Mouse (Mus musculus) embryonic facial prominence, embryonic 15.5 days (tissue): ENCODE results near the gene Dtymk. TPM values are rescaled to one million over a fixed set of nuclear protein-coding genes. Genes with fewer than 3 reads are reported as not detected.
A peak's percentile ranks its signal among the peaks of the same experiment; 100 is the strongest.
"Not testable (repeated sequence)": the region's sequence is repeated elsewhere in the genome, so short reads cannot be mapped to it uniquely, and the experiment has no call there.

Experiments
- ATAC-seq: fragments of 200-750 bp; cut with Nextera tagmentation; 2 replicates; pipeline ENCODE4 v1.8.0; 2017; ENCODE audit warnings: low read depth, moderate TSS enrichment; ENCODE audit not compliant: insufficient number of reproducible peaks, low FRiP score, low TSS enrichment
- H3K27ac ChIP-seq: fragments of 300-500 bp; sonication (generic); replicated peaks from 2 replicates; pipeline ENCODE4 v1.5.1; 2015; ENCODE audit warnings: mild to moderate bottlenecking, inconsistent platforms
- H3K27me3 ChIP-seq: fragments of 300-500 bp; sonication (generic); 2 replicates; pipeline ENCODE4 v1.6.1; 2015; ENCODE audit warnings: inconsistent platforms
- H3K36me3 ChIP-seq: fragments of 300-500 bp; sonication (generic); 2 replicates; pipeline ENCODE4 v1.6.1; 2015; ENCODE audit warnings: mild to moderate bottlenecking, inconsistent platforms
- H3K4me1 ChIP-seq: fragments of 300-500 bp; sonication (generic); 2 replicates; pipeline ENCODE4 v1.6.1; 2015; ENCODE audit warnings: inconsistent platforms
- H3K4me2 ChIP-seq: fragments of 300-500 bp; sonication (generic); replicated peaks from 2 replicates; pipeline ENCODE4 v1.6.1; 2015; ENCODE audit warnings: mild to moderate bottlenecking, inconsistent platforms
- H3K4me3 ChIP-seq: fragments of 300-500 bp; sonication (generic); replicated peaks from 2 replicates; pipeline ENCODE4 v1.5.1; 2015; ENCODE audit warnings: mild to moderate bottlenecking, inconsistent platforms
- H3K9ac ChIP-seq: fragments of 300-500 bp; sonication (generic); 2 replicates; pipeline ENCODE4 v1.6.1; 2015; ENCODE audit warnings: inconsistent platforms
- H3K9me3 ChIP-seq: fragments of 300-500 bp; sonication (generic); replicated peaks from 2 replicates; pipeline ENCODE4 v1.6.1; 2016; ENCODE audit warnings: inconsistent platforms
- WGBS: fragments of 180-500 bp; shearing (Covaris S2); methylation state at CpG from one replicate; pipeline ENCODE4 v1.1.7; 2015; 5-methylcytosine and 5-hydroxymethylcytosine counted together
- polyA plus RNA-seq: library from polyadenylated mRNA; unstranded; fragments of >200 nt; fragmentation: Nextera tagmentation; extraction: Ambion mirVana; gene quantifications from 2 replicates; pipeline ENCODE4 v1.2.1, GENCODE M21; 2015

Gene Dtymk
- polyA plus RNA-seq, 1 experiment from 2014 or later: 218 TPM

DNA sequence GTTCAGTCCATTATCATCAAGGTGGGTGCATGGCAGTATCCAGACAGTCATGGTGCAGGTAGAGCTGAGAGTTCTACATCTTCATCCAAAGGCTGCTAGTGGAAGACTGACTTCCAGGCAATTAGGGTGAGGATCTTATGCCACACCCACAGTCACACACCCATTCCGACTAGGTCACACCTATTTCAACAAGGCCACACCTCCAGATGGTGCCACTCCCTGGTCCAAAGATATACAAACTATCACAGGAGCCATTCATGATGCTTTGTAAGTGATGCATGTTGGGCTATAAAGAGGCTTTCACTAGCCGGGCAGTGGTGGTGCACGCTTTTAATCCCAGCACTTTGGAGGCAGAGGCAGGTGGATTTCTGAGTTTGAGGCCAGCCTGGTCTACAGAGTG, 38.2 kb downstream of the Dtymk start:
- H3K27me3 ChIP-seq, H3K27ac ChIP-seq, H3K9ac ChIP-seq, H3K9me3 ChIP-seq, H3K36me3 ChIP-seq, H3K4me1 ChIP-seq, ATAC-seq, H3K4me2 ChIP-seq, H3K4me3 ChIP-seq: not testable (repeated sequence)
- 90% methylated on average over 3 of the region's 3 CpGs for WGBS

DNA sequence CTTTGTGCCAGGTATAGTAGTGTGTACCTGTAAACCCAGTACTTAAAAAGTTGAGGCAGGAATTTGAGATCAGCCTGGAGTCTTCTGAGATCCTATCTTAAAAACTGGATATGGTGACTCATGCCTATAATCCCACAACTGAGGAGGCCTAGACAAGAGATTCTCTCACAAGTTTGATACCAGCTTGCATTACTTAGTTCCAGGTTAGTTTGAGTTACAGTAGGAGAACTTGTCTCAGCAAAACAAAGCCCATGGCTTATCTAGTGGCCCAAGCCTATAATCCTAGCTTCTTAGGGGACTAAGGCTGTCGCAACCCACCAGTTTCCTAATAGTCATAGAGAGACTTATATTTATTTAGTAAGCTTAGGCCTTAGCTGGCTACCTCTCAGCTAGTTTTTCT, 41.7 kb downstream of the Dtymk start:
- Histone ChIP-seq H3K9me3 (no peaks in the 10 kb centered on the region), H3K36me3 (no peaks in the 10 kb centered on the region), H3K27ac (no peak overlapping the region), H3K4me3 (no peak overlapping the region), H3K27me3 (no peaks in the 10 kb centered on the region), H3K4me1 (peaks cover 13% of the 10 kb centered on the region), H3K4me2 (no peak overlapping the region), H3K9ac (no peak overlapping the region)
- ATAC-seq: no peak
- 94% methylated on average over 1 of the region's 1 CpGs for WGBS

DNA sequence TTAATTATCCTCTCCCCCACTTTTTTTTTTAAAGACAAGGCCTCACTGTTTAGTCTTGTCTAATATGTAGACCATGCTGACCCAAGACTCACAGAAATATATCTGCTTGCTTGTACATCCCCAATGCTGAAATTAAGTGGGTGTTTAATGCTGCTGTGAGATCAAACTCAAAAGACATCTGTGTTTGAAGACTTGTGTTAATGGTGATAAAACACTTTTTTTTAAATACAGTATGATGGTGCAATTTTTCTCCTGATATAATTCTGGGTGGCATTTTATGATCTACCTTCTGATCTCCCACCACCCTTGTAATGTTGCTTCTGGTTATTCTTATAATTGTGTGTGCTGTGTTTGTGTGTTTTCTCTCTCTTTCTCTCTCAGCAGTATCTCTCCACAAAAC, 45.6 kb downstream of the Dtymk start:
- peak overlapping the region; percentile 5; the same call in 1 of the 2 replicates for H3K4me3 ChIP-seq

DNA sequence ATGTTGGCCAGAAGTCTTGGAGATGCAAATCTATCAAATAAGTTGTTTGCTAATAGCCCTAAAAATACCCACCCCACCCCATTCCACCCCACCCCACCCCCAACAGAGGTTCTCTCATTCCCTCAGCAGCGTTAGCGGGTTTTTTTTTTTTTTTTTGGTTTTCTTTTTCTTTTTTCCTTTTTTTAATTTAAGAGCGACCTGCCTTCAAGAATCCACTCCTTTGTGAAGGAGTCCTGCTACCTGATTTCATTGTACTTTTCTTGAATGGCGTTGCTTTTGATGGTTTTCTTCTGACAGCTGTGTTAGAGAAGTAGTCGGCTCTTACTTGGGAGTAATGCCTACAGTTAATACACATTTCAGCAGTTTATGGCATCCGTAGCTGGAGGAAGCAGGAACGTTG, 46.1 kb downstream of the Dtymk start:
- WGBS: 21% methylated on average over 7 of the region's 7 CpGs
- H3K27me3 ChIP-seq: no peaks in the 10 kb centered on the region
- H3K4me1 ChIP-seq: peaks cover 24% of the 10 kb centered on the region
- peak overlapping the region; percentile 89 for H3K9ac ChIP-seq
- peak overlapping the region; percentile 90 for H3K4me3 ChIP-seq
- no peaks in the 10 kb centered on the region for H3K9me3 ChIP-seq
- ATAC-seq: no peak
- H3K27ac ChIP-seq: no peak overlapping the region
- peaks cover 1% of the 10 kb centered on the region for H3K36me3 ChIP-seq
- H3K4me2 ChIP-seq: peak overlapping the region; percentile 79

More for the DNA sequence above, 45.6 kb downstream of the Dtymk start:
- H3K9me3 ChIP-seq: no peaks in the 10 kb centered on the region
- H3K27ac ChIP-seq: no peak overlapping the region
- H3K27me3 ChIP-seq: no peaks in the 10 kb centered on the region
- no peak for ATAC-seq
- peaks cover 24% of the 10 kb centered on the region for H3K4me1 ChIP-seq
- H3K36me3 ChIP-seq: no peaks in the 10 kb centered on the region
- peak overlapping the region; percentile 79; the same call in 1 of the 2 replicates for H3K4me2 ChIP-seq
- H3K9ac ChIP-seq: no peak overlapping the region

DNA sequence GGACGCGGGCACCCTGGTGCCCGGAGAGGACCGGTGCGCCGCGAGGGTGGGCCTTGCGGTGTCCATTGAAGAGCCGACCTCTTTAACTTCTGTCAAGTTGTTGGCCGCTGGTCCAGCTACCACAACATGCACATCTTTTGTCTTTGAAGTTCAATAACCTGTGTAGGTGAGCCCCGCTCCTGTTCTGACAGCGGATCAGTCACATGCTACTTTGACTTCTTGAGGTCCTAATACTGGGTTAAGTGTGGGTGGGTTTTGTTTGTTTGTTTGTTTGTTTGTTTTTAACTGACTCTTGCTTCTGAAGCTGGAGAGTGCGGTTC, 46.5 kb downstream of the Dtymk start:
- Histone ChIP-seq H3K27me3 (no peaks in the 10 kb centered on the region), H3K36me3 (peaks cover 5% of the 10 kb centered on the region), H3K27ac (peak overlapping the region; percentile 90), H3K4me1 (peaks cover 24% of the 10 kb centered on the region), H3K9ac (peak overlapping the region; percentile 89), H3K9me3 (no peaks in the 10 kb centered on the region), H3K4me2 (peak overlapping the region; percentile 79), H3K4me3 (peak overlapping the region; percentile 90)
- no peak for ATAC-seq
- under 1% methylated on average over 13 of the region's 13 CpGs for WGBS

DNA sequence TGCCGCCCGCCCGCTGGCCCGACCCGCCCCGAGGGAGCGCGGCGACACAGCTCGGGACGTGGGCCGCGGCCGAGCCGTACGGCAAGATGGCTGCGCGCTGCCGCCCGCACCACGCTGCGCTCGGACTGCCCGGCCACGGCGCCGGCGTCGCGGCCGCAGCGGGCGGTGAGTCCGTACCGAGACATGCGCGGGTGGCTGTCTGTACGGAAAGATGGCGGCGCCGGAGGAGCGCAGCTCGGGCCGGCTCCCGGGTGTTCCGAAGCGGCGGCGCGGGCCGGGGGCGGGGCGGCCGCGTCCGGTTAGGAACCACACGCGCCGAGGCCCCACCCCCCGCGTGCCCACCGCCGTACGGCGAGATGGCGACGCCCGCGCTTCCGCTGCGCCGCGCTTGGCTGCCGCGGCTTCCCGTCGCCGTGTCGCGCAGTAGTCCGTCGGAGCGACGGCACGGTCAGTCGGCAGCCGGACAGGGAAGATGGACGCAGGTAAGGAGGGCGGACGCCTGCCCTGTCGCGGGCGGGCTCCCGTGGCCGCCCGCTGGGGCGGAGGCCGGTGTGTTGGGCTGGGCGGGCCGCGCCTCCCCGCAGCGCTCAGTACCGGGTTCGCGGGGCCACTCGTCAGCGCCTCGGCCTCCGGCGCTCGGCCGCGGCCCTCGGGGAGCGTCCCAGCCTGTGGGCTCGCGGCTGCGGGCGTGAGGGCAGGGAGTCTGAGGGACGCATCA, 47.0 kb downstream of the Dtymk start, which contains the start of gene Thap4:
Gene Thap4, minus strand, starts transcription at position 292 of the 718 bp plus-strand sequence.
- peak; percentile 94 for ATAC-seq
- H3K4me3 ChIP-seq: peak within 1 kb of the TSS; percentile 90
- peak within 1 kb of the TSS; percentile 90 for H3K27ac ChIP-seq
- H3K9ac ChIP-seq: peak within 1 kb of the TSS; percentile 89
- peaks cover 24% of the 10 kb centered on the region for H3K4me1 ChIP-seq
- peak within 1 kb of the TSS; percentile 79 for H3K4me2 ChIP-seq
- WGBS: under 1% methylated on average over 114 of the region's 121 CpGs
- H3K27me3 ChIP-seq: no peaks in the 10 kb centered on the region
- H3K9me3 ChIP-seq: no peaks in the 10 kb centered on the region
- H3K36me3 ChIP-seq: peaks cover 10% of the 10 kb centered on the region

DNA sequence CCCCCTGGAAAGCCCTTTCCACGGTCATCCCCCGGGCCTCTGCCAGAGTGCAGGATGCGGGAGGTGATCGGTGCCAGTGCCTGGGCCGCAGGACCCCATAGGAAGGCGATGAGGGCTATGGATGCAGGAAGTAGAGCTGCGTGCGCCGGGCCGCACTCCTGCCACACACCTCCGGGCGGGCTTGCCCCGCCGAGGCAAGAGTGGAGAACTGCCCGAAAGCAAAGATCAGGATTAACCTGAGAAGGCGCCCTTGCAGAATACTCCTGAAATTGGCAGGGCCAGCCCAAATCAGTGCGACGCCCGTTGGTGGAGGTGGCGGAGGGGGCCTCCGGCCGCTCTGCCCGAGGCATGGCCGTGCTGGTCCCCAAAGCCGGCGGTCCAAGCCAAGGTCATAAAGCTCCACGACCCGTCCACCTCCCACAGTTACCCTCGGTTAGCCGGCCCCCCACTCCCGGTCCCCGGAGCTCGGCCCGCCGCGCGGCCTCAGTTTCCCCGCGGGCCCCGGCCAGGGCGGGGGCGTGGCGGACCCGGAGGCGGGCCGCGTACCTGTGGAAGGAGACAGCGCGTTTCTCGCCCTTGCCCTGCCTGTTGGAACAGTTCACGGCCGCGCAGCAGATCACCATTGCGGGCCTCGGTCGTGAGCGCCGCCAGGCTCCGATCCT, 47.7 kb downstream of the Dtymk start:
- peak overlapping the region; percentile 90 for H3K27ac ChIP-seq
- peaks cover 17% of the 10 kb centered on the region for H3K36me3 ChIP-seq
- H3K4me3 ChIP-seq: peak overlapping the region; percentile 90
- no peaks in the 10 kb centered on the region for H3K9me3 ChIP-seq
- H3K27me3 ChIP-seq: no peaks in the 10 kb centered on the region
- peak overlapping the region; percentile 79 for H3K4me2 ChIP-seq
- ATAC-seq: peak; percentile 11; the same call in 1 of the 2 replicates
- H3K9ac ChIP-seq: peak overlapping the region; percentile 89
- H3K4me1 ChIP-seq: peaks cover 24% of the 10 kb centered on the region
- WGBS: 0% methylated on average over 59 of the region's 59 CpGs

DNA sequence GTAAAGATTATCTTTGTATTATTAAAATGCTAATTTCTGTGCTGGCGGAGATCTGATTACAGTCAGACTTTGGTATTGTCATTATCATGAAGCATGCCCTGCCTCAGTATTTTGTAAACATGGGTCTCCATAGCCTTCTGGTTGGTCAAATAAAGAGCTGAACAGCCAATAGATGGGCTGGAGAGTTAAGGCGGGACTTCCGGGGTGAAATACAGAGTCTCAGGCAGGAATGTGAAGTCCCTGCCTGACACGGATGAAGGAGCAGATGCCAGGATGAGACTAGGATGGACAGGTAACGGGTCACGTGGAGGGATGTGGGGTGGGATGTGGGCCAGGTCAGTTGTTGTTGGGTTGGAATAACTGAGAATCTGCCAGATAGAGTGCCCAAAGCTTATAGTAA, 50.4 kb downstream of the Dtymk start, which contains the start of gene Atg4b:
Gene Atg4b, plus strand, starts transcription at position 211 of the 400 bp plus-strand sequence.
- Histone ChIP-seq H3K4me2 (no peak within 1 kb of the TSS), H3K27me3 (no peaks in the 10 kb centered on the region), H3K36me3 (peaks cover 26% of the 10 kb centered on the region), H3K9ac (no peak within 1 kb of the TSS), H3K4me1 (peaks cover 20% of the 10 kb centered on the region), H3K4me3 (no peak within 1 kb of the TSS), H3K27ac (no peak within 1 kb of the TSS), H3K9me3 (no peaks in the 10 kb centered on the region)
- whole genome bisulfite sequencing: 81% methylated on average over 6 of the region's 6 CpGs
- ATAC-seq: no peak

DNA sequence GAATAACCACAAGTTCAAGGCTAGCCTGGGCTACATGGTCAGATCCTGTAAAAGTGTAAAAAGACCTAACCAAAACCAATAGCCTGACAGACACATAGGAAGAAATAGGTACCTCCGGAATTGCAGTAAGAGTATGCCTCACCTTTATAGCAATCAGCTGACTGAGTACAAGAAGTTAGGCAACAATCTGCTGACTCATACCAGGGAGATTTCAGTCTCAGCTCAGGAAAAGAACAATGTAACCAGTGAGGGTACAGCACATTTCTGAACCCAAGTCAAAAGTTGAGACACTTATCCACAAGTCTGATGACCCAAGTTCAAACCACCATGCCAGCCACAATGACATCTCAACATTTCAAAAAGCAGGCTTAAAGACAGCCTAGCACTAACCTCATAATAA, 53.2 kb downstream of the Dtymk start:
- Histone ChIP-seq H3K27ac (no peak overlapping the region), H3K4me3 (no peak overlapping the region), H3K4me2 (no peak overlapping the region), H3K9me3 (no peaks in the 10 kb centered on the region), H3K36me3 (peaks cover 29% of the 10 kb centered on the region), H3K4me1 (peaks cover 8% of the 10 kb centered on the region), H3K27me3 (no peaks in the 10 kb centered on the region), H3K9ac (no peak overlapping the region)
- WGBS: 84% methylated on average over 1 of the region's 1 CpGs
- no peak for ATAC-seq

DNA sequence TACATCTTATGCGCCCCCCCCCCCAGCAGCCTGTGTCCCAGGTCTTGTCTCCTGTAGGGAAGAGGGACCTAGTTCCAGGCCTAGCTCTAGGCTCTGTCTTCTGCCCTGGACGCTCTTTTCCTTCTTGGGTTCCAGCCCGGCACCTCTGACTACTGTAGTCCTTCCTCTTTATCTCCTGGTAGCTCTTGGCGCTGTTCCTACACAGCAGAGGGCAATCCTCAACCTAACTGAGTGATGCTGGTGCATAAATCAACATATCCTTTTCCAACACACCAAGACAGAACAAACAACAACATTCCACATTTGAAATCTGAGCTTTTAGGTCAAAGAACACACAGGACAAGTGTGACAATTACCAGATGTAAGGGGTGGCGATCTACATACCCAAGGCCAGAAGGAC, 55.6 kb downstream of the Dtymk start:
- H3K9me3 ChIP-seq: no peaks in the 10 kb centered on the region
- H3K4me3 ChIP-seq: no peak overlapping the region
- H3K36me3 ChIP-seq: peaks cover 29% of the 10 kb centered on the region
- H3K27me3 ChIP-seq: no peaks in the 10 kb centered on the region
- no peaks in the 10 kb centered on the region for H3K4me1 ChIP-seq
- H3K27ac ChIP-seq: no peak overlapping the region
- no peak overlapping the region for H3K9ac ChIP-seq
- H3K4me2 ChIP-seq: no peak overlapping the region
- no peak for ATAC-seq
- WGBS: 83% methylated on average over 5 of the region's 5 CpGs

DNA sequence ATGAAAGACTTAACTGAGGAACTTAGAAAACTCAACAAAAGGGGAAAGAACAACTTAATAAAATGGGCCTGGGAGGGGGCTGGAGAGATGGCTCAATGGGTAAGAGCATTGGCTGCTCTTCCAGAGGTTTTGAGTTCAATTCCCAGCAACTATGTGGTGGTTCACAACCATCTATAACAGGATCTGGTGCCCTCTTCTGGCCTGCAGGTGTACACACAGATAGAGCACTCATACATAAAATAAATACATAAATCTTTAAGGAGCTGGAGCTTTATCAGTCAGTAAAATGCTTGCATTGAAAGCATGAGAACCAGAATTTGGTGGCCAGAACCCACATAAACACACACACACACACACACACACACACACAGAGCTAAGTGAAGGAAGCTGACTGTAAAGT, 58.8 kb downstream of the Dtymk start:
- H3K9me3 ChIP-seq: no peaks in the 10 kb centered on the region
- H3K4me3 ChIP-seq: no peak overlapping the region
- no peaks in the 10 kb centered on the region for H3K4me1 ChIP-seq
- H3K9ac ChIP-seq: no peak overlapping the region
- H3K36me3 ChIP-seq: 0 out of 2 replicates have a peak, but pooled peaks cover 4% of the 10 kb centered on the region
- no peak for ATAC-seq
- no peak overlapping the region for H3K4me2 ChIP-seq
- no peak overlapping the region for H3K27ac ChIP-seq
- H3K27me3 ChIP-seq: no peaks in the 10 kb centered on the region
